Mouse (Mus musculus) small intestine, adult 2 months (tissue): Measurements from ENCODE around the gene Atp9a.
"Not testable (repeated sequence)": the region's sequence is repeated elsewhere in the genome, so short reads cannot be mapped to it uniquely, and the experiment has no call there.

Experiments used
- CTCF ChIP-seq: fragments of 200-500 bp; IDR thresholded peaks from 2 replicates; pipeline ENCODE4 v1.5.1; 2012; ENCODE audit warnings: low read depth, mild to moderate bottlenecking, control low read depth, inconsistent platforms, low read length, moderate library complexity, mixed read lengths; ENCODE audit not compliant: insufficient replicate concordance, insufficient read length; ENCODE audit errors: extremely low read depth
- POLR2A ChIP-seq: fragments of 200-500 bp; IDR thresholded peaks from 2 replicates; pipeline ENCODE4 v1.6.1; 2012; ENCODE audit warnings: low read depth, mild to moderate bottlenecking, control low read depth, inconsistent platforms, low read length, moderate library complexity

GRCm38 (mm10) chr2:168744406-168744805, 2.2 kb upstream of the Atp9a start:
- not testable (repeated sequence) for TF ChIP-seq CTCF, POLR2A
